Mouse (Mus musculus) small intestine, adult 2 months (tissue): ENCODE results near the gene Atp11c. TPM values are rescaled to one million over a fixed set of nuclear protein-coding genes. Genes with fewer than 3 reads are reported as not detected.

Source experiments
- H3K27ac ChIP-seq: fragments of 200-500 bp; 2 replicates; pipeline ENCODE4 v1.5.1; 2012; ENCODE audit warnings: low read depth, low read length, control low read depth, inconsistent platforms; ENCODE audit not compliant: insufficient read depth
- H3K27me3 ChIP-seq: fragments of 200-500 bp; 2 replicates; pipeline ENCODE4 v1.6.1; 2012; ENCODE audit warnings: mild to moderate bottlenecking, moderate library complexity, low read length, inconsistent platforms; ENCODE audit not compliant: control insufficient read depth, insufficient read depth
- H3K36me3 ChIP-seq: fragments of 200-500 bp; 2 replicates; pipeline ENCODE4 v1.6.1; 2012; ENCODE audit warnings: mild to moderate bottlenecking, low read length, control low read depth, inconsistent platforms; ENCODE audit not compliant: control insufficient read depth, insufficient read depth
- H3K4me1 ChIP-seq: fragments of 200-500 bp; 2 replicates; pipeline ENCODE4 v1.6.1; 2012; ENCODE audit warnings: low read length, inconsistent platforms, mixed read lengths; ENCODE audit not compliant: control insufficient read depth, insufficient read depth, insufficient read length
- H3K4me3 ChIP-seq: fragments of 200-500 bp; 2 replicates; pipeline ENCODE4 v1.5.1; 2012; ENCODE audit warnings: low read depth, mild to moderate bottlenecking, control low read depth, inconsistent platforms, low read length, moderate library complexity
- CTCF ChIP-seq: fragments of 200-500 bp; IDR thresholded peaks from 2 replicates; pipeline ENCODE4 v1.5.1; 2012; ENCODE audit warnings: low read depth, mild to moderate bottlenecking, control low read depth, inconsistent platforms, low read length, moderate library complexity, mixed read lengths; ENCODE audit not compliant: insufficient replicate concordance, insufficient read length; ENCODE audit errors: extremely low read depth
- POLR2A ChIP-seq: fragments of 200-500 bp; IDR thresholded peaks from 2 replicates; pipeline ENCODE4 v1.6.1; 2012; ENCODE audit warnings: low read depth, mild to moderate bottlenecking, control low read depth, inconsistent platforms, low read length, moderate library complexity
- WGBS: fragments of 180-500 bp; shearing (Covaris S2); methylation state at CpG from one replicate; pipeline ENCODE4 v1.1.7; 2018; 5-methylcytosine and 5-hydroxymethylcytosine counted together
- polyA plus RNA-seq: library from polyadenylated mRNA; depleted of rRNA; stranded (reverse); fragments of >200 nt; gene quantifications from 2 replicates; pipeline ENCODE4 v1.2.3, GENCODE M21; 2012

Atp11c gene
- polyA plus RNA-seq, 1 experiment, result 1.1 TPM

GRCm38 (mm10) chrX:60463786-60464185 lies 128.7 kb downstream of the Atp11c start:
- Histone ChIP-seq H3K27me3 (no peaks in the 10 kb centered on the region), H3K36me3 (no peaks in the 10 kb centered on the region), H3K27ac (no peak overlapping the region), H3K4me1 (no peaks in the 10 kb centered on the region), H3K4me3 (no peak overlapping the region)
- TF ChIP-seq CTCF (no peak), POLR2A (no peak)
- 11% methylated on average over 2 of the region's 2 CpGs for WGBS

- WGBS, result 62% methylated on average over 4 of the region's 4 CpGs
- TF ChIP-seq POLR2A, result no peak
- no peak for TF ChIP-seq CTCF
Observed at GRCm38 (mm10) chrX:60414563-60415111, 177.9 kb downstream of the Atp11c start.

DNA sequence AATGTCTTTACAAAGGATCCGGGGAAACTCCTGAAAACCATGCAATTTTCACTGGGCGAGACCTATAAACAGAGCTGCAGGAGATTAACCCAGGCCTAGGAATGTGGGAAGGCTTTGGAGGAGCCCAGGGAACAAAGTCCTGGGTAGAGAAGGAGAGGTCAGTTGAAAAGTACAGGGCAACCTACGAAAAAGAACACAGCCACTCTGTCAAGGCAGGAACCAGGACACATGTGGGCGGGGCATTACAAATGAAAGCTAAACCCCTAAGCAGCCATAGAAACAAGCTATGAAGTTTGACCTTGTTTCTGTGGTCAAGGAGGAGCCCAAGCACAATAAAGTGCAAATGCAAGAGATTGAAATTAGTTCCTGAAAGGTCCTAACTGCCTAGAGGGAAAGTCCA lies 186.8 kb downstream of the Atp11c start:
- peak overlapping the region; percentile 2; the same call in 1 of the 2 replicates for H3K27ac ChIP-seq
- no peak for TF ChIP-seq POLR2A
- no peak for TF ChIP-seq CTCF
- no peaks in the 10 kb centered on the region for H3K27me3 ChIP-seq
- no peaks in the 10 kb centered on the region for H3K4me1 ChIP-seq
- H3K36me3 ChIP-seq, result no peaks in the 10 kb centered on the region
- WGBS, result 33% methylated on average over 4 of the region's 4 CpGs
- H3K4me3 ChIP-seq, result no peak overlapping the region

More at GRCm38 (mm10) chrX:60414563-60415111, 177.9 kb downstream of the Atp11c start:
- H3K36me3 ChIP-seq, result no peaks in the 10 kb centered on the region
- no peak overlapping the region for H3K27ac ChIP-seq
- no peaks in the 10 kb centered on the region for H3K27me3 ChIP-seq
- no peaks in the 10 kb centered on the region for H3K4me1 ChIP-seq
- H3K4me3 ChIP-seq, result no peak overlapping the region

- H3K4me3 ChIP-seq, result peak overlapping the region; percentile 98
- no peaks in the 10 kb centered on the region for H3K4me1 ChIP-seq
- H3K36me3 ChIP-seq, result no peaks in the 10 kb centered on the region
- 13% methylated on average over 17 of the region's 17 CpGs for WGBS
- H3K27me3 ChIP-seq, result no peaks in the 10 kb centered on the region
- peak overlapping the region; percentile 93 for H3K27ac ChIP-seq
- TF ChIP-seq POLR2A (peak; percentile 89), CTCF (peak; percentile 40; the same call in 1 of the 2 replicates)
Observed at GRCm38 (mm10) chrX:60404668-60405044, 187.8 kb downstream of the Atp11c start.

- 17% methylated on average over 95 of the region's 126 CpGs for WGBS
- TF ChIP-seq CTCF (no peak), POLR2A (peak; percentile 61)
Observed at GRCm38 (mm10) chrX:60403764-60404667, 188.5 kb downstream of the Atp11c start.

DNA sequence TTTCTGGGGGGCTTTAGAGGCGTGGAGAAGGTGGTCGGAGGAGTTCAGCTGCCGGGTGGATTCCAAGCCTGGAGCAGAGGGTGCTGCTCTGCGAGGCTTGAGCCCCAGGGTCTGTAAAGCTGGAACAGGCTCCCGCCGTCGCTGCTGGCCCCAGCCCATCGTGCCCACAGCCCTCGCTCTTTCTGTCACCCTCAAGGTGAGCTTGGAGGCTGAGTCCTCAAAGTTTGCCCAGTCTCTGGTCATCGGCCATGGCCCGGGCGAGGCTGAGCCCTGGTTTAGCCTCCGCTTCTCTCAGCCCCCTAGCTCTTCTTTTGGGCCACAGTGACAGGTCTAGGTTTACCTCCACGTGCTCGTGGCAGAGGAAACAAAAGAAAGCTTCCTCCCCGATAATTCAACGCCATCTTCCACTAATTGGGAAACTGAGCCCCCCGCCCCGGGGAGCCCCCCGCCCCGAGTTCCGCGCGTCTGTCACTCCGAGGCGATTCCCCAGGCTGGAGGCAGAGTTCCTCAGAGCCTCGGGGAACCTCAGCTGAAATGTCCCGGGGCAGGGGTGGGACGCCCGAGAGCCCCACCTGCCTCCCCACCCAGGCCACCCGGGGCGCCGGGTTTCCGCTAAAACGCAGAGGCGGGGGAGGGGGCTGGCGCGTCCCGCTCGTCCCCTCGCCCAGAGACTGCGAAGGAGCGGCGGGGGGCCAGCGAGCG lies 189.3 kb downstream of the Atp11c start:
- WGBS, result 10% methylated on average over 45 of the region's 46 CpGs
- peak overlapping the region; percentile 100 for H3K4me3 ChIP-seq
- no peaks in the 10 kb centered on the region for H3K27me3 ChIP-seq
- no peaks in the 10 kb centered on the region for H3K36me3 ChIP-seq
- no peak for TF ChIP-seq POLR2A
- TF ChIP-seq CTCF, result no peak
- H3K4me1 ChIP-seq, result no peaks in the 10 kb centered on the region
- H3K27ac ChIP-seq, result peak overlapping the region; percentile 69

More at GRCm38 (mm10) chrX:60403764-60404667, 188.5 kb downstream of the Atp11c start:
- H3K4me3 ChIP-seq, result peak overlapping the region; percentile 100
- H3K27ac ChIP-seq, result peak overlapping the region; percentile 93
- no peaks in the 10 kb centered on the region for H3K4me1 ChIP-seq
- H3K36me3 ChIP-seq, result no peaks in the 10 kb centered on the region
- no peaks in the 10 kb centered on the region for H3K27me3 ChIP-seq

DNA sequence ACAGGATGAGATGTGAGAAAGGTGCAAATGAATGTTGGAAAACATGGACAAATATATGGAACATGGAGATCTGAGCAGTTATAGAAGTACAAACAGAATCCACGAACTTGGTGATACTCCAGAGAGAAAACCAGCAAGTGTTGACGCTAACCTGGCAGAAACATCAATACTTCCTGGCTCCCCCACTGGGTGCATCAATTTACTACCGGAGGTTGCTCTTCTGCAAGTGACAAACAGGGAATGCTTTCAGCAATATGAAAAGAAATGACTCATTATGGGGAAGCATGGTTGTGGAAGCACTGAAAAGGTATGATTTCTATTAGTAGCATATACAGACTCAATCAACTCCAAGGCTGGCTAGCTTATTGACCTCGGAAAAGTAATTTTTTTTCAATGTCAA lies 198.2 kb downstream of the Atp11c start:
- TF ChIP-seq CTCF, result no peak
- no peak for TF ChIP-seq POLR2A
- no peak overlapping the region for H3K27ac ChIP-seq
- H3K36me3 ChIP-seq, result no peaks in the 10 kb centered on the region
- H3K4me1 ChIP-seq, result no peaks in the 10 kb centered on the region
- H3K27me3 ChIP-seq, result no peaks in the 10 kb centered on the region
- H3K4me3 ChIP-seq, result no peak overlapping the region
- WGBS, result 80% methylated on average over 4 of the region's 4 CpGs
